Mouse (Mus musculus) CH12.LX (cell line): ENCODE measurements around the gene Syn3.

Source experiments
- CTCF ChIP-seq, 2 experiments: IDR thresholded peaks in 1 of 2; conservative IDR thresholded peaks in 1 of 2; 2 replicates each; pipeline ENCODE4 v1.5.1; 2011 to 2012; ENCODE audit warnings: low read depth in 2 of 2, low read length in 2 of 2, improper control_type of control experiment in 1 of 2, inconsistent platforms in 1 of 2, mild to moderate bottlenecking in 1 of 2, moderate library complexity in 1 of 2
- GABPA ChIP-seq: IDR thresholded peaks from 2 replicates; pipeline ENCODE4 v1.6.1; 2012; ENCODE audit warnings: low read depth, low read length, improper control_type of control experiment, inconsistent platforms; ENCODE audit not compliant: insufficient replicate concordance
- MAX ChIP-seq: IDR thresholded peaks from 2 replicates; pipeline ENCODE4 v1.6.1; 2011; ENCODE audit warnings: low read length, improper control_type of control experiment
- POLR2A ChIP-seq: IDR thresholded peaks from 2 replicates; pipeline ENCODE4 v1.6.1; 2011; ENCODE audit warnings: low read depth, mild to moderate bottlenecking, improper control_type of control experiment, low read length
- USF1 ChIP-seq: IDR thresholded peaks from 2 replicates; pipeline ENCODE4 v1.6.1; 2014; ENCODE audit warnings: low read depth, mild to moderate bottlenecking, inconsistent platforms, low read length, improper control_type of control experiment
- ZKSCAN1 ChIP-seq: IDR thresholded peaks from 2 replicates; pipeline ENCODE4 v1.6.1; 2012; ENCODE audit warnings: low read depth, inconsistent platforms, low read length, improper control_type of control experiment, borderline replicate concordance

GRCm38 (mm10) chr10:86410868-86411267 lies 87.8 kb downstream of the Syn3 start:
- no peak for TF ChIP-seq ZKSCAN1
- no peak for TF ChIP-seq CTCF (conservative IDR thresholded peaks at IDR 0.05 in 1 of 2, IDR thresholded peaks at IDR 0.05 in 1 of 2; ENCODE audit: low read depth in 2 of 2, low read length in 2 of 2)
- TF ChIP-seq USF1: no peak
- TF ChIP-seq GABPA: no peak
- TF ChIP-seq MAX: no peak
- TF ChIP-seq POLR2A: no peak
